Mouse (Mus musculus): ENCODE results near the gene Tenm4.

DNA sequence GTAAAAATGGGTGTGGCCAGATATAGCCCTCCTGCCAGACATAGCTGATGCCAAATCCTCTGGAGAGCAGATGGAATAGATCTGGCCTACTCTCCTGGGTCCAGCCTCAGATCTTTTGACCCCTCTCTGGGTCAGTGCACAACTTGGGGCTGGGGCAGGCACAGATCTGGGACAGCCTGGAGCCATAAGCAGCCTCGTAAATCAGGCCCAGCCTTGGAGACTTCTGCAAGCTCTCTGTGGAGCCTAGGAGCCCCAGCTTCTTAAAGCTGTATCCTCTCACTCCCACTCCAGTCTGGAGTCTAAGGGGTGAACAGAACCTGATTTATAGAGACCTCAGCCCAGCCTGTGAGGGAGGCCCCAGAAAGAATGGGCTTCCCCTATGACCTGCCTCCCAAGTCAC is 354.3 kb downstream of the Tenm4 start:
- TF ChIP-seq CTCF (IDR thresholded peaks at IDR 0.05; ENCODE audit: low read depth, low read length) (no peak), POLR2A (IDR thresholded peaks at IDR 0.05; ENCODE audit: extremely low read depth, insufficient read depth, low read length) (no peak)

All from liver, adult 2 months (tissue).